Comparison of ENCODE assay signal across 10 mouse cellular contexts in the genomic region with DNA sequence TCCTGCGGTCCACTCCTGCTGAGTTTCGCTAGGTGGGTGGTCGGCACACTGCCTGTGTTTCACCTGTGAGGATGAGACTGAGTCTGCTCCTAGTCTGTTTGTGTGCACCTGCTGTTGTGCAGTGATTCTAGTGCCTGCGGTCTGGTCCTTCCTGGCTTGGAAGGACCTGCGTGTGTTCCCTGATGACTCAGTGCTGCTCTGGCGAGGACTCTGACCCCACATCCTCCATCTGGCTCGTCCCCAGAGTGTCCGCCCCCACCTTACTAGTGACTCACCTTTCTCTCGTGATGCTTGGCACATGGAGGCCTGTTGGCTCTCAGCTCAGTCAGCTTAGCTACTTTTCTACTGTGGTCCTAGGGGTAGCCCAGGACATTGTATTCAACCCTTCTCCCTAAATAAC. TPM values are rescaled to one million over a fixed set of nuclear protein-coding genes. Genes with fewer than 3 reads are reported as not detected.
DNase-seq lines count a peak whose midpoint lies in the region; ATAC-seq lines count a peak whose summit lies in the region.
"Had no signal": no experiment of that assay in that cellular context is flagged by ENCODE, and none has a peak within 500 bp of the region (broad histone marks: within the 10 kb centered on the region; RNA-seq: fewer than 3 reads in every experiment).

No protein-coding gene starts in this region.

- no peak overlapping the region for H3K9ac ChIP-seq in stomach, embryonic 16.5 days (ENCODE audit: low read length)
- H3K9ac ChIP-seq: liver, embryonic 13.5 days had no signal

- no peak overlapping the region for H3K4me3 ChIP-seq in stomach, embryonic 16.5 days (replicated peaks; ENCODE audit: low read length)
- H3K4me3 ChIP-seq: liver, embryonic 13.5 days had no signal

- no peaks in the 10 kb centered on the region for H3K27me3 ChIP-seq in stomach, embryonic 16.5 days (ENCODE audit: control insufficient read depth, insufficient read depth, low read length)

- peak; percentile 82 for ATAC-seq in stomach, embryonic 16.5 days (ENCODE audit: insufficient read depth, low FRiP score)
- ATAC-seq: forebrain, embryonic 14.5 days had no signal

- H3K36me3 ChIP-seq in stomach, embryonic 16.5 days (ENCODE audit: control insufficient read depth, insufficient read depth, low read length): no peaks in the 10 kb centered on the region
- H3K36me3 ChIP-seq: liver, embryonic 13.5 days had no signal

- H3K4me1 ChIP-seq in stomach, embryonic 16.5 days (ENCODE audit: control insufficient read depth, insufficient read depth, low read length): no peaks in the 10 kb centered on the region
- H3K4me1 ChIP-seq: liver, embryonic 13.5 days had no signal

- H3K9me3 ChIP-seq in stomach, embryonic 16.5 days (replicated peaks; ENCODE audit: control insufficient read depth, low read length): no peaks in the 10 kb centered on the region
- H3K9me3 ChIP-seq: liver, embryonic 13.5 days had no signal

- DNase-seq in right cerebral cortex, adult 2 months (ENCODE audit: low spot score in 2 of 2): peak; percentile 64 to 67
- DNase-seq in right cerebral cortex, postnatal 4 days: no peak
- peak; percentile 95 for DNase-seq in brain, adult 2 months (ENCODE audit: low read depth, low spot score)
- DNase-seq in kidney, adult 9 months: peak; percentile 89
- DNase-seq in ovary, adult 18-20 months (ENCODE audit: low spot score): no peak
- DNase-seq in heart, postnatal 4 days: no peak
- DNase-seq in gastrocnemius, postnatal 4 days (ENCODE audit: low spot score in 2 of 2): no peak
- DNase-seq: liver, embryonic 13.5 days had no signal

- WGBS in stomach, embryonic 16.5 days: 51% methylated on average over 9 of the region's 9 CpGs

- no peak overlapping the region for H3K4me2 ChIP-seq in stomach, embryonic 16.5 days (ENCODE audit: low read depth, low read length)
- H3K4me2 ChIP-seq: liver, embryonic 13.5 days had no signal

- H3K27ac ChIP-seq in stomach, embryonic 16.5 days (ENCODE audit: low read length): no peak overlapping the region
- H3K27ac ChIP-seq: liver, embryonic 13.5 days had no signal

RNA-seq across cellular contexts. Expression of gene Rasa2, which starts 18.5 kb away (rescaled TPM):
- polyA plus RNA-seq in stomach, embryonic 16.5 days (2015; fragmentation: Nextera tagmentation; extraction: Ambion mirVana): 16.5 and 19.0 TPM in 2 replicates
- 1 to 10 TPM; 9.3 to 9.7 TPM for total RNA-seq in heart, postnatal 4 days (2021)
- total RNA-seq in gastrocnemius, postnatal 4 days (2021): 1 to 10 TPM; 9.7 to 9.8 TPM

Comparison
In these comparisons a context has a peak if more than half of its experiments do, and no peak if none do; other contexts are left out.
1. DNase-seq: peak in right cerebral cortex, adult 2 months (2 of 2), brain, adult 2 months (single experiment) and kidney, adult 9 months (single experiment); none in right cerebral cortex, postnatal 4 days (single experiment), ovary, adult 18-20 months (single experiment), heart, postnatal 4 days (single experiment) and gastrocnemius, postnatal 4 days (0 of 2).